Mouse (Mus musculus): Measurements from ENCODE around the gene Calr. TPM values are rescaled to one million over a fixed set of nuclear protein-coding genes. Genes with fewer than 3 reads are reported as not detected.

Gene Calr
- total and polyA plus RNA-seq, 3 experiments, result 567 to 1,110 TPM; not detected in 1

DNA sequence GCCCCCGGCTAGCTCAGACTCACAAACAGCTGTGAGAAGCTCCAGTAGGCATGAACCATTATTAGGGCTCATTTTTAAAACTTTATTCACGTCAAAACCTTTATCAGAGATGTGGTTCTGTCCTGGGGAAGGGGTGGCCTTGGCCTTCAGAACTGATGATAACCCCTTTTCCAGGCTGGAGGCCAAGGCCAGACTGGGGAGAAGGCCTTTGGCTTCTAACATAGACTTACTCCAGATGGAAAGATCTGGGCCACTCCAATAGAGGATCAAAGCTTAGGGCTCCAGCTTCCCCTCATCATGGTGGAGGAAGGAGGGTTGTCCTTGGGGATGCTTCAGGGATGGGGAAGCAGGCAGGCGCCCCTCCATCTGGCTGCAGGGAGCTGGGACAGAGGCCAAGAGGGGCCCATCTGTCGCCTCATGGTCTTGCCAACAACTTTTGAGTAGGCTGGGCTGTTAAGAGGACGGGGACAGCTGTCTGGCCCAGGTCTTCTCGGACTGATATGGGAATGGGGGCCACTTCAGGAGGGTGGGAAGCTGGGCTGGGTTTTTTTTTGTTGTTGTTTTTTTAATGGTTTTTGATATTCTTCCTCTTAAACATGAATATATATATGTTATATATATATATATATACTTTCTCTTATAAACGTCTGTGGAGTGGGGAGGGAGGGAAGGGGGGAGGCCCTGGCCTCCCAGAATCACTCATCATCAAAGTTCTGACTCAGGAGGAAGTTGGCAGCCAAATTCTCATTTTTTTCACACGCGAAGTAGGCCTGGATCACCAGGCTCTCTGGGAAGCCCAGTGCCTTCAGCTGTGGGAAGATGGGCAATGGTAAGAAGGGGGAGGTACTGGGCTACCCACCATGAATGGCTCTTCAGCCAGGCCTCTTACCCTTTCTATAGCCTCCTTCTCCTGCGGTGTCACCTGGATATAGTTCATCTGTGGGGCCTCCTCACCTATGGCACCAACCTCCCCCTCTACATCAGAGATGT lies 11.6 kb downstream of the Calr start:
- peaks cover 22% of the 10 kb centered on the region for H3K79me2 ChIP-seq (ENCODE audit: control insufficient read depth, insufficient read depth, low read length, poor library complexity)
- TF ChIP-seq POLR2A (IDR thresholded peaks at IDR 0.05; ENCODE audit: control insufficient read depth in 1 of 2, insufficient read depth in 1 of 2, low read depth in 1 of 2, low read length in 2 of 2, poor library complexity in 1 of 2) (0 out of 4 replicates have a peak, but pooled peaks of 1 of the 2 experiments have one; percentile 17), TBP (IDR thresholded peaks at IDR 0.05; ENCODE audit: low read depth, low read length) (no peak), USF1 (IDR thresholded peaks at IDR 0.05; ENCODE audit: low read depth, low read length) (no peak), ZNF384 (IDR thresholded peaks at IDR 0.05; ENCODE audit: low read depth, low read length) (no peak), NELFE (IDR thresholded peaks at IDR 0.05; ENCODE audit: low read depth, low read length) (no peak), EP300 (IDR thresholded peaks at IDR 0.05; ENCODE audit: low read depth in 1 of 2, low read length in 2 of 2) (no peak), MYC (IDR thresholded peaks at IDR 0.05; ENCODE audit: low read depth, low read length) (no peak)
- no peak overlapping the region for H3K9ac ChIP-seq (ENCODE audit: control insufficient read depth, low read depth, low read length, poor library complexity, severe bottlenecking)
- H3K9me3 ChIP-seq (replicated peaks; ENCODE audit: insufficient read depth, low read length), result no peaks in the 10 kb centered on the region
- no peak for DNase-seq (ENCODE audit: low read depth, low spot score)
- H3K27me3 ChIP-seq (ENCODE audit: control insufficient read depth in 1 of 2, insufficient read depth in 2 of 2, low read length in 2 of 2), result no peaks in the 10 kb centered on the region
- H3K27ac ChIP-seq (ENCODE audit: control insufficient read depth, low read depth, low read length), result no peak overlapping the region
- H3K4me3 ChIP-seq (ENCODE audit: control insufficient read depth in 1 of 2, insufficient read depth in 1 of 2, low read depth in 2 of 2, low read length in 2 of 2), result no peak overlapping the region
- H3K4me1 ChIP-seq (ENCODE audit: control insufficient read depth in 1 of 2, insufficient read depth in 2 of 2, low read length in 2 of 2), result peaks cover 3 to 15% of the 10 kb centered on the region in 2 experiments
- H3K36me3 ChIP-seq (ENCODE audit: control insufficient read depth in 1 of 2, insufficient read depth in 2 of 2, low read length in 2 of 2), result peaks cover 2 to 32% of the 10 kb centered on the region in 2 experiments; a peak in 3 of 4 replicates

GRCm38 (mm10) chr8:84834002-84834865 lies 12.5 kb downstream of the Calr start:
- TF ChIP-seq JUND (IDR thresholded peaks at IDR 0.05; ENCODE audit: low read depth, low read length), result no peak
- TF ChIP-seq MAZ (IDR thresholded peaks at IDR 0.05; ENCODE audit: low read depth, low read length), result no peak
- 0 out of 2 replicates have a peak, but pooled peaks have one; percentile 22 for TF ChIP-seq SIN3A (IDR thresholded peaks at IDR 0.05; ENCODE audit: low read length)
- peak; percentile 66; the same call in 1 of the 2 replicates for TF ChIP-seq ZMIZ1 (IDR thresholded peaks at IDR 0.05; ENCODE audit: low read depth, low read length)
- TF ChIP-seq POLR2A (IDR thresholded peaks at IDR 0.05; ENCODE audit: control insufficient read depth in 1 of 2, insufficient read depth in 1 of 2, low read depth in 1 of 2, low read length in 2 of 2, poor library complexity in 1 of 2), result 0 out of 4 replicates have a peak, but pooled peaks of 1 of the 2 experiments have one; percentile 16
- TF ChIP-seq ZKSCAN1 (IDR thresholded peaks at IDR 0.05; ENCODE audit: low read depth, low read length), result no peak
- TF ChIP-seq POLR2AphosphoS2 (IDR thresholded peaks at IDR 0.05; ENCODE audit: low read length), result no peak; the same call in 1 of the 2 replicates
- H3K9me3 ChIP-seq (replicated peaks; ENCODE audit: insufficient read depth, low read length), result no peaks in the 10 kb centered on the region
- H3K9ac ChIP-seq (ENCODE audit: control insufficient read depth, low read depth, low read length, poor library complexity, severe bottlenecking), result no peak overlapping the region
- no peak overlapping the region for H3K27ac ChIP-seq (ENCODE audit: control insufficient read depth, low read depth, low read length)
- H3K79me2 ChIP-seq (ENCODE audit: control insufficient read depth, insufficient read depth, low read length, poor library complexity), result peaks cover 14% of the 10 kb centered on the region
- H3K4me1 ChIP-seq (ENCODE audit: control insufficient read depth in 1 of 2, insufficient read depth in 2 of 2, low read length in 2 of 2), result peaks cover 3 to 15% of the 10 kb centered on the region in 2 experiments
- no peaks in the 10 kb centered on the region for H3K27me3 ChIP-seq (ENCODE audit: control insufficient read depth in 1 of 2, insufficient read depth in 2 of 2, low read length in 2 of 2)
- no peak for DNase-seq (ENCODE audit: low read depth, low spot score)
- H3K36me3 ChIP-seq (ENCODE audit: control insufficient read depth in 1 of 2, insufficient read depth in 2 of 2, low read length in 2 of 2), result peaks cover 2 to 26% of the 10 kb centered on the region in 2 experiments; a peak in 3 of 4 replicates
- no peak overlapping the region for H3K4me3 ChIP-seq (ENCODE audit: control insufficient read depth in 1 of 2, insufficient read depth in 1 of 2, low read depth in 2 of 2, low read length in 2 of 2)
